Mouse (Mus musculus): Measurements from ENCODE around the gene Cdkl4.

- TF ChIP-seq CTCF (IDR thresholded peaks at IDR 0.05; ENCODE audit: low read depth) (no peak), EP300 (IDR thresholded peaks at IDR 0.05; ENCODE audit: low read depth) (no peak)
Observed at GRCm38 (mm10) chr17:80568842-80569601, 8.6 kb downstream of the Cdkl4 start.
